Mouse (Mus musculus): Measurements from ENCODE around the gene Gstm6. TPM values are rescaled to one million over a fixed set of nuclear protein-coding genes. Genes with fewer than 3 reads are reported as not detected.
"Not testable (repeated sequence)": the region's sequence is repeated elsewhere in the genome, so short reads cannot be mapped to it uniquely, and the experiment has no call there.

Gstm6 gene
- polyA plus RNA-seq, 1 experiment from 2014 or later: 10.6 TPM

DNA sequence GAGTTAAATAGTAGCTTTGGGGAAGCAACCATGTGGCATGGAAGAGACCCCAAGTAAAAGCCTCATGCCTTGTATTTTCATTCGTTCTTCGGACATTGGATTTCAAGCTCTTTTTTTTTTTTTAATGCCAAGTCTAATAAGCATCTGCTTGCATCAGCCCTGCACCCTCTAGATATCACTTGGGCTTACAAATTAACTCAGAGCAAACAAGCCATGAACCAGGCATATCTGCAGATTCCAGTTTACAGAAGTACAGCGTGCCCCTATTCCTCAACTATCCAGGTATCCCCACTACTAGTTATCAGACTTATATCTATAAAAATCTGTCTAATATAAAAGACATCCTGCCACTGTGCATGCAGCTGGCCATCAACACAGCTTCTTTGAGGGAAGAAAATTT, 28.5 kb upstream of the Gstm6 start:
- ATAC-seq: no peak
- Histone ChIP-seq H3K27ac (ENCODE audit: low read depth, low read length) (no peak overlapping the region), H3K27me3 (replicated peaks; ENCODE audit: control insufficient read depth, insufficient read depth, low read length) (no peaks in the 10 kb centered on the region), H3K9ac (ENCODE audit: low read depth, low read length) (no peak overlapping the region), H3K36me3 (ENCODE audit: control insufficient read depth, insufficient read depth, low read length) (no peaks in the 10 kb centered on the region), H3K9me3 (ENCODE audit: control insufficient read depth, low read length) (no peaks in the 10 kb centered on the region), H3K4me1 (ENCODE audit: control insufficient read depth, insufficient read depth, low read depth, low read length) (no peaks in the 10 kb centered on the region), H3K4me3 (ENCODE audit: low read length) (no peak overlapping the region), H3K4me2 (ENCODE audit: low read length) (no peak overlapping the region)
- 87% methylated on average over 3 of the region's 3 CpGs for WGBS

DNA sequence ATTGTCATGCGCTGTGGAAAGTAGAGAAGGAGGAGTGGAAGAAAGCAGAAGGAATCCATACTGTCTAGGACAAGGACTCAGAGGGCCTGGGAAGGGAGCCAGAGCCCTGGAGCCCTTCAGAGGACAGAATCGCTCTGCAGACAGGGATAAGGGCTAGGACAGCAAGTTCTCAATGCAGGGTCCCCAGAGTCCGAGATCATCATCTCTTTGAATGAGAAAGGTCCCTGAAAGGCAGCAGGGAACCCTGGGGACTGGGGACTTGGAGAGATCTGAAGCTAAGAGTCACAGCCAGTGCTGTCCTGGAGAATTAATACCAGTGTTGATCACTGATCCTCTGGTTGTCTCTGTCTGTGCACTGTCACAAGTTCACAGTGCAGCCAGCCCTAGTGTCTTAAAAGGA, 27.6 kb upstream of the Gstm6 start:
- 60% methylated on average over 3 of the region's 3 CpGs for WGBS
- not testable (repeated sequence) for H3K4me1 ChIP-seq (ENCODE audit: control insufficient read depth, insufficient read depth, low read depth, low read length); H3K4me2 ChIP-seq (ENCODE audit: low read length); H3K9me3 ChIP-seq (ENCODE audit: control insufficient read depth, low read length); H3K9ac ChIP-seq (ENCODE audit: low read depth, low read length); H3K27ac ChIP-seq (ENCODE audit: low read depth, low read length); H3K4me3 ChIP-seq (ENCODE audit: low read length); H3K36me3 ChIP-seq (ENCODE audit: control insufficient read depth, insufficient read depth, low read length); ATAC-seq; H3K27me3 ChIP-seq (replicated peaks; ENCODE audit: control insufficient read depth, insufficient read depth, low read length)

DNA sequence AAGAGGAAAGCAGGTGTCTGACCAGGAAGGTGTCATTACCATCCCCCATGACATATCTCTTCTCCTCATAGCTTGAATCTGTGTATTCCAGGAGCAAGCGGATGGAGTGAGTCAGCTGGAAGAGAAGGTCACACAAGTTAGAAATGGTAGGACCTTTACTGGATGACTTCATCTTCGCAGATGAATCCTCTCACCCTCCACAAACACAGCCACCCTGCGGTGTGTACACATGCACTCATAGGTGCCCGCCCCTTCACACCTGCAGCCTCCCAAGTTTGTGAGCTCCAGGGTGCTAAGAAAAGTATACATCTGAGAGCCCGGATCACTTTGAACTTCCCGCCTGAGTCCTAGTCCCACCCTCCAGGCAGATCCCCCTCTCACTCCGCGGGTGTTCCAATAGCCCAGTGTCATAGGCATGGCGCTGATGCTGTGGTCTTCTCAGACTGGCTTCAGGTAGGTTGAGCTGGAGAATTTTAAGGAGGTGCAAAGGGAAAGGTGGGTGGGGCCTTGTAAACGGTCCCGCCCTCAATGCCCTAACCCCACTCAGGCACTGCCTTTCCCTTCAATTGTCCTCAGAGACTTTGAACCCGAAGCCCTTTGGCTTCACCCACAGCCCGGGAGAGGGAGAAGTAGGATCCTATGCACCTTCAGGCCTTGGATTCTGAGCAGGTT, 25.3 kb upstream of the Gstm6 start, which contains the start of gene Gstm3:
TSS of gene Gstm3 (minus strand) at position 560 of the 672 bp plus-strand sequence.
- H3K36me3 ChIP-seq (ENCODE audit: control insufficient read depth, insufficient read depth, low read length): no peaks in the 10 kb centered on the region

DNA sequence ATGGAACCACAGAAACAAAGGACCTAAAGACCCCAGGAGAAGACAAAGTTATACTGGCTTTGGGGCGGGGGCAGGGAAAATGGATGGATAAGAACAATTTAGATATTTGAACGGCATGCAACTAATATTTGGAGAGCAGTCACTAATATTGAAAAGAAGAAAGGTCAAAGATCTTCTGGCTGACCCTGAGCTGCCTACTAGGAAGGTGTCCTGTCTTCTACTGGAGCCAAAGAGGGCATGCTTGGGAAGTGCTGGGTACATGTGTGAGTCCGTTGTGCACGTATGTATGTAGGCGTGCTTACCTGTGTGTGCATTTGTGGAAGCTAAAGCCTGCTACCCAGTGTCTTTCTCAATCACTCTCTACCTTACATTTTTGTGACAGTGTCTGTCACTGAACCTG, 23.1 kb upstream of the Gstm6 start:
- 93% methylated on average over 5 of the region's 5 CpGs for WGBS
- no peak overlapping the region for H3K4me2 ChIP-seq (ENCODE audit: low read length)

More for the DNA sequence above, 25.3 kb upstream of the Gstm6 start, which contains the start of gene Gstm3:
- Histone ChIP-seq H3K27ac (ENCODE audit: low read depth, low read length) (no peak within 1 kb of the TSS), H3K4me3 (ENCODE audit: low read length) (no peak within 1 kb of the TSS), H3K9me3 (ENCODE audit: control insufficient read depth, low read length) (no peaks in the 10 kb centered on the region), H3K27me3 (replicated peaks; ENCODE audit: control insufficient read depth, insufficient read depth, low read length) (no peaks in the 10 kb centered on the region), H3K4me2 (ENCODE audit: low read length) (no peak within 1 kb of the TSS), H3K9ac (ENCODE audit: low read depth, low read length) (no peak within 1 kb of the TSS), H3K4me1 (ENCODE audit: control insufficient read depth, insufficient read depth, low read depth, low read length) (no peaks in the 10 kb centered on the region)
- 66% methylated on average over 13 of the region's 13 CpGs for whole genome bisulfite sequencing
- no peak for ATAC-seq

DNA sequence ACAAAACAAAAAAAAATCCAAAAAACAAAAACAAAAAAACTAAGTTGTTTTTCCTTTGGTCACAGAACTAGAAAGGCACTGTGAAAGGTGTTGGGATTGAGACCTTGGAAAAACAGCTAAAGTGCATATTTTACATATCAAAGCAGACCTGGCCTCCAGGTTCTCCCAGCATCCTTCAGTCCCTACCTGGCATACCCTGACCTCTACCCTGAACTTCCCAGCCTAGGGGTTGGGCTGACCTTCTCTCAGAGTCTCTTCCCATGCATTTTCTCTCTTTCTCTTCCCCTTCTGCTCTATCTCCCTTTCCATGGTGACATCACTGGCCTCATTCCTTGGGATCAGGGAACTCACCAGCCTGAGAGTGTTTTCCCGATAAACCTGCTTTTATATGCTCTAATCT, 22.0 kb upstream of the Gstm6 start:
- Histone ChIP-seq H3K4me2 (ENCODE audit: low read length) (no peak overlapping the region), H3K27ac (ENCODE audit: low read depth, low read length) (no peak overlapping the region), H3K4me1 (ENCODE audit: control insufficient read depth, insufficient read depth, low read depth, low read length) (no peaks in the 10 kb centered on the region), H3K9ac (ENCODE audit: low read depth, low read length) (no peak overlapping the region), H3K9me3 (ENCODE audit: control insufficient read depth, low read length) (no peaks in the 10 kb centered on the region), H3K4me3 (ENCODE audit: low read length) (no peak overlapping the region), H3K36me3 (ENCODE audit: control insufficient read depth, insufficient read depth, low read length) (no peaks in the 10 kb centered on the region), H3K27me3 (replicated peaks; ENCODE audit: control insufficient read depth, insufficient read depth, low read length) (no peaks in the 10 kb centered on the region)
- ATAC-seq: no peak
- WGBS: 76% methylated on average over 1 of the region's 1 CpGs

More for the DNA sequence above, 23.1 kb upstream of the Gstm6 start:
- no peaks in the 10 kb centered on the region for H3K9me3 ChIP-seq (ENCODE audit: control insufficient read depth, low read length)
- H3K27ac ChIP-seq (ENCODE audit: low read depth, low read length): no peak overlapping the region
- no peaks in the 10 kb centered on the region for H3K36me3 ChIP-seq (ENCODE audit: control insufficient read depth, insufficient read depth, low read length)
- ATAC-seq: no peak
- H3K4me3 ChIP-seq (ENCODE audit: low read length): no peak overlapping the region
- no peaks in the 10 kb centered on the region for H3K27me3 ChIP-seq (replicated peaks; ENCODE audit: control insufficient read depth, insufficient read depth, low read length)
- no peak overlapping the region for H3K9ac ChIP-seq (ENCODE audit: low read depth, low read length)
- no peaks in the 10 kb centered on the region for H3K4me1 ChIP-seq (ENCODE audit: control insufficient read depth, insufficient read depth, low read depth, low read length)

DNA sequence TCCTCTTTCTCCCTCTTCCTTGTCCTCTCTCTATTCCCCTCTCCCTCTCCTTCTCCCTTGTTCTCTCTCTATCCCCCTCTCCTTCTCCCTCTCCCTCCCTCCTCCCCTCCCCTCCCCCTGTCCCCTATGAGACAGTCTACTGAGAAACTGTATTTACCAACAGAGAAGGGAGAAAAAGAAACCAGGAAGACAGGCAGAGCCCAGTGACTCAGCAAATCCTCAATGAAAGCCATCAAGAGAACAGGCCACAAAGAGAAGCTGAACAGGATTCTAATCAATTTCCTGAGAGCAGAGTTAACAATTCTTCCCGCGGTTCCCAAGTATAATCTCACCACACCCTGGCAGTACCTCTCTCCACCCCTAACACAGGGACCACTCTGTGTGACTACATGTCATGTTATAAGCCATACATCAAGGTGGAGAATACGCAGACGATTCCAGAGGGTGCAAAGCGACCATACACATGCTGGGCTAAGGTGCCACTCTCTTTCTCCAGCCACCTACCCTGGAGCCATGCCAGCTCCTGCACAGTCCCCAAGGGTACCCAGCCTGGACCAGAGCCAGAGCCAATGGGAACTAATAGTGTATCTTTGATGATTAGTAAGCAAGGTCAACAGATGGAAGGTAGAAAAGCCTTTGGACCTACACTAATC, 21.2 kb upstream of the Gstm6 start:
- H3K9ac ChIP-seq (ENCODE audit: low read depth, low read length): no peak overlapping the region
- no peak overlapping the region for H3K27ac ChIP-seq (ENCODE audit: low read depth, low read length)
- H3K27me3 ChIP-seq (replicated peaks; ENCODE audit: control insufficient read depth, insufficient read depth, low read length): no peaks in the 10 kb centered on the region
- H3K9me3 ChIP-seq (ENCODE audit: control insufficient read depth, low read length): no peaks in the 10 kb centered on the region
- no peaks in the 10 kb centered on the region for H3K4me1 ChIP-seq (ENCODE audit: control insufficient read depth, insufficient read depth, low read depth, low read length)
- ATAC-seq: no peak
- H3K4me2 ChIP-seq (ENCODE audit: low read length): no peak overlapping the region
- no peaks in the 10 kb centered on the region for H3K36me3 ChIP-seq (ENCODE audit: control insufficient read depth, insufficient read depth, low read length)
- 63% methylated on average over 5 of the region's 5 CpGs for WGBS
- no peak overlapping the region for H3K4me3 ChIP-seq (ENCODE audit: low read length)

DNA sequence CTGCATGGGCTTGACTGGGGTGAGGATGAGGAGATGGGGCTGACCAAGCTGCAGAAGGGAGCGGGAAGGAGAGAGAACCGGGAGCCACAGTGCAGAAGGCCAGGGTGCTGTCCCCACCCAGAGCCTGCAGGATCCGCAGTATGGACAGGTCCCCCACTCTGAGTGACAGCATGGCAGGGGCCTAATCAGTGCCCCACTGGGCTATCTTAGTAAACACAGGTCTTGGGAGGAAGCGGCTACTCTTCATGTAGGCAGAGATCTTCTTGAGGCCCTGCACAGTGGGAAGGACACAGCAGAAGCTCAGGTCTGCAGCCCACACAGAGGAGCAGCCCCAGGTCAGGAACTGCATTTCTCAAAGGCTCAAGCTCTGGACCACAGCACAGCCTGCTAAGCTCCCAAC, 20.5 kb upstream of the Gstm6 start:
- Histone ChIP-seq H3K4me3 (ENCODE audit: low read length) (no peak overlapping the region), H3K36me3 (ENCODE audit: control insufficient read depth, insufficient read depth, low read length) (no peaks in the 10 kb centered on the region), H3K4me2 (ENCODE audit: low read length) (no peak overlapping the region), H3K27me3 (replicated peaks; ENCODE audit: control insufficient read depth, insufficient read depth, low read length) (no peaks in the 10 kb centered on the region), H3K9ac (ENCODE audit: low read depth, low read length) (no peak overlapping the region), H3K9me3 (ENCODE audit: control insufficient read depth, low read length) (no peaks in the 10 kb centered on the region), H3K4me1 (ENCODE audit: control insufficient read depth, insufficient read depth, low read depth, low read length) (no peaks in the 10 kb centered on the region), H3K27ac (ENCODE audit: low read depth, low read length) (no peak overlapping the region)
- 82% methylated on average over 4 of the region's 4 CpGs for WGBS
- ATAC-seq: no peak

DNA sequence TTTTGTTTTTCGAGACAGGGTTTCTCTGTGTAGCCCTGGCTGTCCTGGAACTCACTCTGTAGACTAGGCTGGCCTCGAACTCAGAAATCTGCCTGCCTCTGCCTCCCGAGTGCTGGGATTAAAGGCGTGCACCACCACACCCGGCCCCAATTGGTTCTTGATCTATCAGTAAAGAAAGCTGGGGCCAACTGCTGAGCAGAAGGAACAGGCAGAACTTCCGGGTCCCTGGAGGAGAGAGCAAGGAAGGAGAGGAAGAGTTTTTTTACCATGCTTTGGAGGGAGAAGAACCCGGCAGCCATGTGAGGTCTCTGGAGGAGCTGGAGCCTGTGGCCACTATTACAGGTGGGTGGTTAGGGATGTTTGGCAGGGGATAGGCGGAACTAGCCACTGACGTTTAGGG, 11.7 kb upstream of the Gstm6 start:
- WGBS: 88% methylated on average over 9 of the region's 9 CpGs
- H3K27ac ChIP-seq (ENCODE audit: low read depth, low read length); ATAC-seq; H3K27me3 ChIP-seq (replicated peaks; ENCODE audit: control insufficient read depth, insufficient read depth, low read length); H3K4me1 ChIP-seq (ENCODE audit: control insufficient read depth, insufficient read depth, low read depth, low read length); H3K4me2 ChIP-seq (ENCODE audit: low read length); H3K9ac ChIP-seq (ENCODE audit: low read depth, low read length); H3K36me3 ChIP-seq (ENCODE audit: control insufficient read depth, insufficient read depth, low read length); H3K9me3 ChIP-seq (ENCODE audit: control insufficient read depth, low read length); H3K4me3 ChIP-seq (ENCODE audit: low read length): not testable (repeated sequence)

DNA sequence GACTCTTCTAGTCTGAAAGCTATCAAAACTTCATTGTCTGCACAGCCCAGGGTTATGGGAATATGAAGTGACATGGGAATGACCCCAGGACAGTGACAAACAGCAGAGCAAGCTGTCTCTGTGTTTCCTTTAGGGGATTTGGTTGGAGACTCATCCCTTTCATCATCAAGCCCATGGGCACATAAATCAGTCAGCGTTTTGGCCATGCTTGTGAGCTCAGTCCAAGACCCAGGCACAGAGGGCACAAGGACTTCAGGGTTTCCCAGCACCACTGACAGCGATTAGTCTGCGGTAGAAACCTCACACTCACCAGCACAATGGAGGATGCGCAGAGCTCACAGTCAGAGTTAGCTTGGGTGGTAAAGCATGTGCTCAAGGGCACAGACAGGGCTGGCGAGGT, 10.4 kb upstream of the Gstm6 start:
- ATAC-seq: peak; percentile 46
- Histone ChIP-seq H3K27ac (ENCODE audit: low read depth, low read length) (no peak overlapping the region), H3K4me2 (ENCODE audit: low read length) (no peak overlapping the region)

More for the DNA sequence above, 10.4 kb upstream of the Gstm6 start:
- H3K4me1 ChIP-seq (ENCODE audit: control insufficient read depth, insufficient read depth, low read depth, low read length): no peaks in the 10 kb centered on the region; the same call in 1 of the 2 replicates
- H3K27me3 ChIP-seq (replicated peaks; ENCODE audit: control insufficient read depth, insufficient read depth, low read length): no peaks in the 10 kb centered on the region
- H3K36me3 ChIP-seq (ENCODE audit: control insufficient read depth, insufficient read depth, low read length): no peaks in the 10 kb centered on the region
- H3K4me3 ChIP-seq (ENCODE audit: low read length): no peak overlapping the region
- WGBS: 84% methylated on average over 5 of the region's 5 CpGs
- H3K9ac ChIP-seq (ENCODE audit: low read depth, low read length): no peak overlapping the region
- no peaks in the 10 kb centered on the region for H3K9me3 ChIP-seq (ENCODE audit: control insufficient read depth, low read length)
